Mouse (Mus musculus) kidney, adult 8-10 months (tissue): Measurements from ENCODE around the gene Hcn3.

Experiments
- DNase-seq, 2 experiments: peaks; one replicate each; pipeline ENCODE4 v3.0.0; 2022

The Hcn3 gene

GRCm38 (mm10) chr3:89159616-89160344, at the start of gene Hcn3:
Hcn3 (minus strand) TSS chr3:89160196.
- DNase-seq = no peak

DNA sequence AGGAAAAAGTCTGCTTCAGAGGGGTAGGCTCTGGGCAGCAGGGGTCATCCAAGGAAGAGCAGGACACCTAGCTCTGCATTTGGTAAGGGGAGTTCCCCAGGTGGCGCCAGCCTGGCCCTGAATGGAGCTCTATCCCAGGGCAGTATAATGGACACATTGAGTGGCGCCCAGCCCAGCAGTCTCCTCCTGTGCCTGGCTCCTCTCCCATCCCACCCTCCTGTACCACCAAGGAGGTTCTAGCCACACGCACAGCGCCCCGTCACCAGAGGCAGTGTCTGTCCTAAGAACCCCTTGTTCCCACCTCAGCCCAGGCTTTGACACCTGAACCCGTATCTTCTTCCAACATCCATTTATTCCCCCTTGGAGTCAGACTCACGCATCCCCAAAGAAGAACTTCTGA, 49.7 kb upstream of the Hcn3 start:
- DNase-seq = no peak

DNA sequence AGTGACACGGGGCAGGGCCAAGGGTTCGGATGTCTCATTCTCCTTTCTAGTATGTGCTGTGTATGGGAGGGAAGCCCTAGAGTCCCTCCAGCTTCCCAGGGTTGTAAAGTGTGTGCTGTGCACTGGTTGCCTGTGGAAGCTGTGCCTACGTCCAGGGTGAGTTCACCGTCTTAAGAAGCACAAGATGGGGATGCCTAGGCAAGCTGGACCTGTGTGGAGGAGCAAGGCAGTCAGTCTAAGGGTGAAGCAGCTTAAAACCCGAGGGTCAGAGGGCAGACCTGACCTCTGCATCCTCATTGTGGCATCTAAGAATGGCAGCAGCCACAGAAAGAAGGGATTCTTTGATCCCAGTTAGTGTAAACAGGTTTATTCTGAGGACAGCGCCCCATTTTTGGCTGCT, 48.7 kb upstream of the Hcn3 start:
- no peak for DNase-seq

DNA sequence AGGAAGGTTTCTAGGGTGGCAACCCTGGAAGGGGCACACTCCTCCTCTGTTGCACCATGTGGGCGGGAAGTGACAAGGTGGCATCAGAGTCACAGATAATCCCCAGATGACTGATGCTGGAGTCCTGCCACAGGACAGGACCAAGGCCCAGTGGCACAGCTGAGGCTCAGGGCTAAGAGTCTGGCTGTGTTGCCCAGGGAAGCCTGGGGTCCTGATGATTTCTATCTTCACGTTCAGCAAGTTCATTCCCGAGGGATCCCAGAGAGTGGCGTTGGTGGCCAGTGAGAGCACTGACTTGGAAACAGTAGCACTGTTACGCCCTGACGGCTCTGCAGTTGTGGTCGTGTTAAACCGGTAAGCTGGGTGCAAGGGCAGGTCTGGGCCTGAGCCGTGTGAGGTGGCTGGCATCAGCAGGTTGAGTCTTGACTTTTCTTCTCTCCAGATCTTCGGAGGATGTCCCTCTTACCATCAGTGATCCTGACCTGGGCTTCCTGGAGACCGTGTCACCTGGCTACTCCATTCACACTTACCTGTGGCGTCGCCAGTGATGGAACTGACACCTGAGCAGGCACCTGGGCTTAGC, 48.2 kb upstream of the Hcn3 start:
- no peak for DNase-seq

DNA sequence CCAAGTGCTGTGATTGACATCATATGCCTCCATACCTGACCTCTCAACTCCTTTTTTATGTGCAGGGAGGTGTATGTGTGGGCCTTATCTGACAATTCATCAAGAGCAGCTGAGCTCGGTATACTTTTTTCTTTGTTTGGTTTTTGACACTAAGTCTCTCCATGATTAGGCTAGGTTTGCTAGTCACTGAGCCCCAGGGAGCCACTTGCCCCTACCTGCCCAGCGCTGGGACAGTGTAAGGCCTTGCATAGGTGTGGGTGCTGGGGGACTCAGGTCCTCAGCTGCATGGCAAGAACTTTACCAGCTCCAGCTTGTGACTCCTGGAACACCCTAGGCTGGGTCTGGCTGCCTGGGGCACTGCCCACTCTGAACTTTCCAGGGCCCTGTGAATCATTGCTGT, 46.7 kb upstream of the Hcn3 start:
- no peak for DNase-seq

DNA sequence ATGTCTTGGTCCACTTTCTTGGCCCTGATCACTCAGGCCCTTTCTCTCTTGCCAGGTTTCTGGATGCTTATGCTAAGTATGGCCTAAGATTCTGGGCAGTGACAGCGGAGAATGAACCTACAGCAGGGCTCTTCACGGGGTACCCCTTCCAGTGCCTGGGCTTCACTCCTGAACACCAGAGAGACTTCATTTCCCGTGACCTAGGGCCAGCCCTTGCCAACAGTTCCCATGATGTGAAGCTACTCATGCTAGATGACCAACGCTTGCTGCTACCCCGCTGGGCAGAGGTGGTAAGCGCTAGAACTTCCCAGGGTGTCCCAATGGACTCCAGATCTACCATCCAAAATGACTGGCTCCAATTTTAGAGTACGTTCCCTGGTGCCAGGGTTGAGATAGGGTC, 46.1 kb upstream of the Hcn3 start:
- DNase-seq = no peak

GRCm38 (mm10) chr3:89203142-89203514, 43.1 kb upstream of the Hcn3 start:
- DNase-seq = no peak

DNA sequence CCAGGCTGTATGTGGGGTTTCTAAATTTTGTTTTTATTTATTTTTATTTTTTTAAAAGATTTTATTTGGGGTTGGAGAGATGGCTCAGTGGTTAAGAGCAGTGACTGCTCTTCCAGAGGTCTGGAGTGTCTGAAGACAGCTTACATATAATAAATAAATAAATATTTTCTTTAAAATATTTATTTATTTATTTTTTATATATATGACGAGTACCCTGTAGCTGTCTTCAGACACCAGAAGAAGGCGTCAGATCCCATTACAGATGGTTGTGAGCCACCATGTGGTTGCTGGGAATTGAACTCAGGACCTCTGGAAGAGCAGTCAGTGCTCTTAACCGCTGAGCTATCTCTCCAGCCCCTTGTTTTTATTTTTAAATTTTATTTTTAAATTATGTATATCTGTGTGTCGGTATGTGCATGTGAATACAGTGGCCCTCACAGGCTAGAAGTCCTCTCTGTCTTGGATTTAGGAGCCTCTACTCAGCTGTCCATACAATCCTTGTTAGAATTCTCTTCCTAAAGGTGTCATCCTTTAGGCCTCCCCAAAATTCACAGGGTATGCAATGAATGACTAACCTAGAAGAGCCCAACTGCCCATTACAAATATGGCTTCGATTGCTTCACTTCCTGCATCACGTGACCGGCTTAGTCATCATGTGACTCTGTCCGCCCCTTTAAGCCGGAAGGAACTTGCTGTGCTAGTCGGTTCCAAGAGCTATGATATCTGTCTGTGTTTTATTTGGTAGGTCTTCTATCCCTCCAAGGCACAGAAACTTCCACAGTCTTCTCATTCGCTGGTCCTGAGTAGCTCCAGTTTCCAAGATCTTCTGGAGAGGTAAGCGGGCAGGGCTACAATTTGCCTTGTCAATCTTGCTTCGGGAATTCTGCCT, 42.5 kb upstream of the Hcn3 start, which contains the start of gene Gba:
Gene Gba (plus strand): TSS at position 676 of the 889 bp plus-strand sequence.
- peak; percentile 82 to 88 for DNase-seq

DNA sequence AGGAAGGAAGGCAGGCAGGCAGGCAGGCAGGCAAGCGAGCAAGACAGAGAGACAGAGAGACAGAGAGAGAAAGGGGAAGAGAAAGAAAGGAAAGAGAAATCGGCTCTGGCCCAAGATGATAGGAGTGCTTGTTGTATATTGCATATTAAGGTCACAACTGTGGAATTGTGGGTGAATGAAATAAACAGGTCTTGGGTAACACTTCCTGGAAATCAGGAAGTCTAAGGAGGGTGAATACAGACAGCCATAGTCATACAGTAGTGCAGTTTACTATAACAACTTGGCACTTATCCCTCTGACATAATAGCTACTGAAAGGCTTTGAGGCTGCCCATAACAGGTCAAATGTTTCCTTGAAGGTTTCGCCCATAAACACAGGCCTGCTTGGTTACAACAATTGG, 39.8 kb upstream of the Hcn3 start:
- DNase-seq = no peak

DNA sequence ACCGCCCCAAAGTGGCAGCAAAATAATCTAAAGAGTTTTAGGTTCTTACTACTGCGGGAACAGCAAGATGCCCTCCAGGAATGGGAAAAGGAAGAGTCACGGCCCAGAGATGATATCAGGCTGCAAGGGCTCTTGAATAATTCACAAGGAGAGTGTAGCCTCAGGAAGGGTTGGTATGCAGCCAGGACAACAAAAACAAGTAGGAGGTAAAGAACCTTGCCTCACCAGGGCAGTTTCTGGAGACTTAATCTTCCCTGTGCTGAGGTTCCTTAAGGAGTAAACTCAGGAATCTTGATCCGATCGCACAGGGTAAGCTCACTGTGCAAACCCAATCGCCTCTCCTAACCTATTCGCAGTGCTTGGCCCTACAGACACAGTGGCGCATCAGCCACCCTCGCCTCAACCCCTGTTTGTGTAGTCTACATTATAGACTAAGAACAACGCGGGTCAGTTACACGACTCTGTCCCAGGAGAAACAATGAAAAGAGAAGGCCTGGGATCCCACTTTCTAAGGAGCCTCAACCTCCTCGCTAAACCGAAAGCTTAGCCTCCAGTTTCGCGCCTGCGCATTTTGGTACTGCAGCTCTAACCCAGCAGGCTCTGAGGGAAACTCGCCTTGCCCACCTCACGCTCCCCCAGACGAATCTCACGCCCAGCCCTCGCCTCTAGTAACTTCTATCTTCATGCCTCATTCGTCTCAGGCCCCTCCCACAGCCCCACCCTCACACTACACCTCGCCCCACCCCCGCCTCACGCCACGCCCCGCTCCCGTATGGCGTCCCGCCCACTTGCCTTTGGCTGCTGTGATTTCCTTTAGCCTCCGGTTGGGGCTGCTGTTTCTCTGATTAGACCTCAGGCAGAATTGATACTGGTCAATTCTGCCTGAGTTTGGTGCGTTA, 36.2 kb upstream of the Hcn3 start:
- DNase-seq = peak; percentile 84 to 91

DNA sequence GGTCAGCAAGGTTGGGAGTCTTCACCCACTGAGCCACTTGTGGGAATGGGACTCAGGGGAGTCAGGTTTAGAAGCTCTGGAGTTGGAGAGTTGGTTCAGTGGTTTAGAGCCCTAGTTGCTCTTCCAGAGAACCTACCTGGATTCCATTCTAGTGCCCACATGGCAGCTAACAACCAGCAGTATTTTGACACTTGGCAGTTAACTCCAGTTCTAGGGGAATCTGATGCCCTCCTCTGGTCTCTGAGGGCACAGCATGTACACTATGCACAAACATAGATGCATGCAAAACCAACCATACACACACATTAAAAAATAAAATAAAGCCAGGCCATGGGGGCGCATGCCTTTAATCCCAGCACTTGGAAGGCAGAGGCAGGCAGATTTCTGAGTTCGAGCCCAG, 33.9 kb upstream of the Hcn3 start:
- DNase-seq = peak in 1 of 2 experiments; percentile 45

DNA sequence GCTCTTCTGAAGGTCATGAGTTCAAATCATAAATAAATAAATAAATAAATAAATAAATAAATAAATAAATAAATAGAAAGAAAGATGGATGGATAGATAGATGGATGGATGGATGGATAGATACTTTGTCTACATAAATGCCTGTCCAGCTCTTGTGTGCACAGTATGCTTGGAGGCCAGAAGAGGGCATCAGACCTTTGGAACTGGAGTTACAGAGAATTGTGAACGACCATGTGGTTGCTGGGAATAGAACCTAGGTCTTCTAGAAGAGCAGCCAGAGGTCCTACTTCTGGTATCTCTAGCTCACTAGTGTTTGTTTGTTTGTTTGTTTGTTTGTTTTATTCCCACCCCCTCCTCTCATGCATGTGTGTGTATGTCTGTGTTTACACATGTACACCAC, 33.4 kb upstream of the Hcn3 start:
- no peak for DNase-seq

DNA sequence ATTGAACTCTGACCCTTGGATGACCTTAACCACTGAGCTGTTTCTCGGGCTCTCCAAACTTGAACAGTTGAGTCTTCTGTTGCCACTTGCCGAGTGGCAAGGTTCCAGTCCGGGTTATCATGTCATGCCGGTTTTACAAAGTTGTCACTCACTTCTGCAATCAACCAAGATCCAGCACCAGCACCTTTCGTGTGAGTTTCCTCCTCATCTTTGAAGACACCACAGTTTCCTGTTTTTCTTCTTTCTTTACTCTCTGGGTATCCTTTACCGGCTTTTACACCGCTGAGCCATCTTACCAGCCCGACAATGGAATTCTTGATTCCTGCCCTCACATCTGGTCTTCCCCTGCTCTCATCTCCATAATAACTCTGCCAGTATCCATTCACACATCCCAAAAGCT, 30.4 kb upstream of the Hcn3 start:
- no peak for DNase-seq

DNA sequence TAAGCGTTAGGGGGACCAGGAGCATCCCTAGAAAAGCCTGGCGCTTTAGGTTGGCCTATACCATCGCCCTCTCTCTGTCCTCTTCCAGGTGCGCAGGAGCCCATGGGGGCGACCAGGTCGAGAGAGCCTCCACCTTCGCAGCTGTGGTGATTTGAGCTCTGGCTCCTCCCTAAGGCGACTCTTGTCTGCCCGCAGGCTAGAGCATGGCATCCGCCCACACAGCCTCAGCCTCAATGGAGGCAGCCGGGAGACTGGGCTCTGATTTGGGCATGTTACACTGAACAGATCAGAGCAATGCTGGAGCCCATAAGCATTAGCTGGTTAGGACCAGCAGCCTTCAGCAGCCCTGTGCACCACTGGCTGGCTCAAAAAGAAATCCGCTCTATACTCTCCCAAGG, 28.5 kb upstream of the Hcn3 start:
- DNase-seq = no peak

DNA sequence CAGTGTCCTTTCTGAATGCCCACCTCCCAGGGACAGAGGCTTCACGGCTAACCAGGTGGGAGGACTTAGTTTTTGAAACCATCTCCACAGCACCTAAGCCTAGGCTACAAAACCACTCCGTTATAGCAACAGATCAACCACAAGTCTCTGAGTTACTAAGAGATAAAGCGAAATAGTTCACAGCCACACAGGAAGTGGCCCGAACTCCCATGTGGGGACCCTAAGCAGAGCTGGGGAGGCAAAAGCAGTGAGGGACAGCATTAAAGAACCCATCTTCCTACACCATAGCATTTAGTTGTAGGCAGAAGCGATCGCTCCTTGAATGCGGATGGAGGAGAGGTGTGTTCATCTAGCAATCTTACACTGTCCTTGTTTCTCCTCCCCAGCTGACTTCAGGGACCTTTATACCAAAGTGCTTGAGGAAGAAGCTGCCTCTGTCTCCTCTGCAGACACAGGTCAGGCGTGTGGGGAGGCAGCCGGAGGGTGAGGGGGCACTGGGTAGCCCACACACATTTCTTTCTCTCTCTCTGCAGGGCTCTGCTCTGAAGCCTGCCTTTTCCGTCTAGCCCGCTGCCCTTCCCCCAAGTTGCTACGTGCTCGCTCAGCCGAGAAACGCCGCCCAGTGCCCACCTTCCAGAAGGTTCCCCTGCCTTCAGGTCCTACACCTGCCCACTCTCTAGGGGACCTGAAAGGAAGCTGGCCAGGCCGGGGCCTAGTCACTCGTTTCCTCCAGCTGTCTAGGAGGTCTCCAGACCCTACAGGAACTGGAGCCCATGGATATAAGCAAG, 27.9 kb upstream of the Hcn3 start:
- no peak for DNase-seq

DNA sequence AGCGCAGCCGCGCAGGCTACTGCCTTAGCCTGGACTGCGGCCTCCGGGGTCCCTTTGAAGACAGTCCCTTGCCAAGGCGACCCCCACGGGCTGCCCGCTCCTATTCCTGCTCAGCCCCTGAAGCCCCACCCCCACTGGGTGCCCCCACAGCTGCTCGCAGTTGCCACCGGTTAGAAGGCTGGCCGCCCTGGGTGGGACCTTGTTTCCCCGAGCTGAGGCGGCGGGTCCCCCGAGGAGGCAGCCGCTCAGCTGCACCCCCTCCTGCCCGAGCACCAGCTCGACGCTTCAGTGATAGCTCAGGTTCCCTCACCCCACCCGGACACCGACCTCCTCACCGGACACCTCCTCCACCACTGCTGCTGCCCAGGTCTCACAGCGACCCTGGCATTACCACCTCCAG, 27.2 kb upstream of the Hcn3 start:
- no peak for DNase-seq

- no peak for DNase-seq
Observed at GRCm38 (mm10) chr3:89183959-89184315, 23.9 kb upstream of the Hcn3 start.

GRCm38 (mm10) chr3:89183058-89183958, 23.3 kb upstream of the Hcn3 start, which contains the start of gene Fam189b:
Fam189b (plus strand) TSS chr3:89183143.
- peak; percentile 78 to 80 for DNase-seq

GRCm38 (mm10) chr3:89182531-89183057, 22.6 kb upstream of the Hcn3 start:
- DNase-seq = no peak

- DNase-seq = no peak
Observed at GRCm38 (mm10) chr3:89181749-89182500, 21.9 kb upstream of the Hcn3 start.
